Mouse (Mus musculus): ENCODE data around the gene Fndc3b.

The Fndc3b gene

GRCm38 (mm10) chr3:27592728-27593484 is 118.2 kb downstream of the Fndc3b start:
- no peak for DNase-seq (ENCODE audit: low spot score in 2 of 2)

- DNase-seq (ENCODE audit: low spot score in 2 of 2) = no peak
These were observed 120.3 kb downstream of the Fndc3b start for GRCm38 (mm10) chr3:27590823-27591222.

GRCm38 (mm10) chr3:27589305-27589704 is 121.8 kb downstream of the Fndc3b start:
- DNase-seq (ENCODE audit: low spot score in 2 of 2) = no peak

- DNase-seq (ENCODE audit: low spot score in 2 of 2) = no peak
These were observed 122.5 kb downstream of the Fndc3b start for GRCm38 (mm10) chr3:27588604-27589003.

- no peak for DNase-seq (ENCODE audit: low spot score in 2 of 2)
These were observed 126.2 kb downstream of the Fndc3b start for GRCm38 (mm10) chr3:27584607-27585605.

- DNase-seq (ENCODE audit: low spot score in 2 of 2) = no peak
These were observed 128.9 kb downstream of the Fndc3b start for GRCm38 (mm10) chr3:27581931-27582840.

- no peak for DNase-seq (ENCODE audit: low spot score in 2 of 2)
These were observed 130.2 kb downstream of the Fndc3b start for GRCm38 (mm10) chr3:27580956-27581355.

GRCm38 (mm10) chr3:27579894-27580613 is 131.1 kb downstream of the Fndc3b start:
- DNase-seq (ENCODE audit: low spot score in 2 of 2) = no peak

GRCm38 (mm10) chr3:27579229-27579628 is 131.9 kb downstream of the Fndc3b start:
- no peak for DNase-seq (ENCODE audit: low spot score in 2 of 2)

GRCm38 (mm10) chr3:27577349-27578025 is 133.6 kb downstream of the Fndc3b start:
- DNase-seq (ENCODE audit: low spot score in 2 of 2) = no peak

GRCm38 (mm10) chr3:27574241-27574640 is 136.9 kb downstream of the Fndc3b start:
- peak; percentile 43 to 61 for DNase-seq (ENCODE audit: low spot score in 2 of 2)

GRCm38 (mm10) chr3:27573458-27573857 is 137.6 kb downstream of the Fndc3b start:
- DNase-seq (ENCODE audit: low spot score in 2 of 2) = no peak

GRCm38 (mm10) chr3:27572305-27572704 is 138.8 kb downstream of the Fndc3b start:
- peak; percentile 29 to 60 for DNase-seq (ENCODE audit: low spot score in 2 of 2)

GRCm38 (mm10) chr3:27565314-27565713 is 145.8 kb downstream of the Fndc3b start:
- DNase-seq (ENCODE audit: low spot score in 2 of 2) = no peak

GRCm38 (mm10) chr3:27563047-27563624 is 148.0 kb downstream of the Fndc3b start:
- DNase-seq (ENCODE audit: low spot score in 2 of 2) = no peak

GRCm38 (mm10) chr3:27562476-27562875 is 148.6 kb downstream of the Fndc3b start:
- DNase-seq (ENCODE audit: low spot score in 2 of 2) = no peak

GRCm38 (mm10) chr3:27561921-27562320 is 149.2 kb downstream of the Fndc3b start:
- no peak for DNase-seq (ENCODE audit: low spot score in 2 of 2)

- no peak for DNase-seq (ENCODE audit: low spot score in 2 of 2)
These were observed 151.8 kb downstream of the Fndc3b start for GRCm38 (mm10) chr3:27559316-27559715.

- no peak for DNase-seq (ENCODE audit: low spot score in 2 of 2)
These were observed 153.8 kb downstream of the Fndc3b start for GRCm38 (mm10) chr3:27557100-27558004.

Measured in urinary bladder, adult 18-20 months (tissue).